ENCODE assay signal across 33 mouse cellular contexts in the genomic region with DNA sequence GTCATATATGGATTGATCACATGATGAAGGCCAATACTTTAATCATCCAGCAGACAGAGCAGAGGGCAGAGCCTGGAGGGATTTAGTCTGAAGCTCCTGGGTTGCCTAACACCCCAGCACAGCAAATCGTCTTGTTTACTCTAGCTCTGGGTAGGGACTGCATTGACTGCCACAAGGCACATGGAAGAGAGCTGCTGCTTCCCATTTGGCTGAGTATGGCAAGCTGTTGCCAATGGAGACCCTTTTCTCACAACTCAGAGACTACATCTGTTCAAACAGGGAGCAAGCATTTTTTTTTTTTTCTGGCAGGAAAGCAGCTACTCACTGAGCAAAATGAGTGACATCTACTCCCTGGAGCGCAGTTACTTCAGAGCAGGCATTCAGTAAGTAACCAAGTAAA.
DNase-seq lines count a peak whose midpoint lies in the region; ATAC-seq and TF ChIP-seq lines count a peak whose summit lies in the region.
"Had no signal": no experiment of that assay in that cellular context is flagged by ENCODE, and none has a peak within 500 bp of the region (broad histone marks: within the 10 kb centered on the region; RNA-seq: fewer than 3 reads in every experiment).

No protein-coding gene starts in this region.

- H3K27me3 ChIP-seq in forebrain, embryonic 15.5 days, result no peaks in the 10 kb centered on the region
- H3K27me3 ChIP-seq in forebrain, embryonic 12.5 days, result no peaks in the 10 kb centered on the region
- H3K27me3 ChIP-seq in liver, embryonic 11.5 days (replicated peaks; ENCODE audit: control insufficient read depth, insufficient read depth, low read length), result no peaks in the 10 kb centered on the region
- H3K27me3 ChIP-seq: embryonic facial prominence, embryonic 15.5 days; heart, embryonic 13.5 days; hindbrain, embryonic 15.5 days; limb, embryonic 15.5 days; Patski had no signal

- no peak overlapping the region for H3K27ac ChIP-seq in forebrain, embryonic 15.5 days (replicated peaks)
- H3K27ac ChIP-seq in forebrain, embryonic 12.5 days, result no peak overlapping the region
- no peak overlapping the region for H3K27ac ChIP-seq in liver, embryonic 11.5 days (ENCODE audit: low read depth, low read length)
- H3K27ac ChIP-seq: embryonic facial prominence, embryonic 10.5 days; embryonic facial prominence, embryonic 15.5 days; gastrocnemius, adult 2 months; heart, adult 2 months; heart, embryonic 13.5 days; hindbrain, embryonic 15.5 days; kidney, postnatal 0 days; limb, embryonic 10.5 days; limb, embryonic 15.5 days; liver, embryonic 14.5 days; macrophage; stomach, postnatal 0 days had no signal

- peak; percentile 75 for DNase-seq in brain, embryonic 14.5 days (ENCODE audit: low read depth)
- DNase-seq in layer of hippocampus, adult 18-20 months (ENCODE audit: low spot score in 2 of 2), result peak; percentile 9 to 48
- peak; percentile 16 to 17 for DNase-seq in layer of hippocampus, postnatal 10 days (ENCODE audit: low spot score in 2 of 2)
- no peak for DNase-seq in left cerebral cortex, postnatal 36 days (ENCODE audit: low spot score in 2 of 2)
- DNase-seq in embryo, embryonic 9.5 days (ENCODE audit: extremely low spot score), result no peak
- DNase-seq in liver, embryonic 11.5 days (ENCODE audit: low spot score), result no peak
- DNase-seq: adrenal gland, postnatal 14 days; cerebellum, adult 2 months; cerebellum, postnatal 14 days; gastrocnemius, adult 2 months; heart, adult 2 months; heart, postnatal 10 days; kidney, adult 2 months; lung, adult 2 months; lung, postnatal 10 days; right cerebral cortex, postnatal 25 days; spleen, adult 18-20 months; thymus, adult 18-20 months; thymus, postnatal 25 days had no signal

- no peaks in the 10 kb centered on the region for H3K9me3 ChIP-seq in forebrain, embryonic 15.5 days
- no peaks in the 10 kb centered on the region for H3K9me3 ChIP-seq in forebrain, embryonic 12.5 days
- no peaks in the 10 kb centered on the region; the same call in 1 of the 2 replicates for H3K9me3 ChIP-seq in liver, embryonic 11.5 days (ENCODE audit: control insufficient read depth, low read length)
- H3K9me3 ChIP-seq: embryonic facial prominence, embryonic 10.5 days; embryonic facial prominence, embryonic 15.5 days; heart, embryonic 13.5 days; hindbrain, embryonic 15.5 days; limb, embryonic 10.5 days; limb, embryonic 15.5 days had no signal

- no peaks in the 10 kb centered on the region for H3K4me1 ChIP-seq in forebrain, embryonic 15.5 days
- H3K4me1 ChIP-seq in forebrain, embryonic 12.5 days, result no peaks in the 10 kb centered on the region
- H3K4me1 ChIP-seq in liver, embryonic 11.5 days (replicated peaks; ENCODE audit: control insufficient read depth, insufficient read depth, low read length), result no peaks in the 10 kb centered on the region
- H3K4me1 ChIP-seq: embryonic facial prominence, embryonic 10.5 days; embryonic facial prominence, embryonic 15.5 days; heart, embryonic 13.5 days; hindbrain, embryonic 15.5 days; limb, embryonic 10.5 days; limb, embryonic 15.5 days had no signal

- no peaks in the 10 kb centered on the region for H3K36me3 ChIP-seq in forebrain, embryonic 15.5 days
- H3K36me3 ChIP-seq in forebrain, embryonic 12.5 days (replicated peaks), result no peaks in the 10 kb centered on the region
- no peaks in the 10 kb centered on the region for H3K36me3 ChIP-seq in liver, embryonic 11.5 days (ENCODE audit: control insufficient read depth, insufficient read depth, low read length)
- H3K36me3 ChIP-seq: embryonic facial prominence, embryonic 10.5 days; embryonic facial prominence, embryonic 15.5 days; heart, embryonic 13.5 days; hindbrain, embryonic 15.5 days; limb, embryonic 10.5 days; limb, embryonic 15.5 days had no signal

- 48% methylated on average over 2 of the region's 2 CpGs for WGBS in forebrain, embryonic 15.5 days
- WGBS in forebrain, embryonic 12.5 days, result 76% methylated on average over 2 of the region's 2 CpGs
- 62% methylated on average over 2 of the region's 2 CpGs for WGBS in liver, embryonic 11.5 days

- intact Hi-C loops in left cerebral cortex, postnatal 36 days (cut with DNase I), result no loop called here

- no peak overlapping the region for H3K4me2 ChIP-seq in forebrain, embryonic 15.5 days (replicated peaks)
- no peak overlapping the region for H3K4me2 ChIP-seq in forebrain, embryonic 12.5 days
- no peak overlapping the region for H3K4me2 ChIP-seq in liver, embryonic 11.5 days
- H3K4me2 ChIP-seq: embryonic facial prominence, embryonic 15.5 days; heart, embryonic 13.5 days; hindbrain, embryonic 15.5 days; limb, embryonic 15.5 days had no signal

- ATAC-seq in forebrain, embryonic 15.5 days (replicated peaks), result peak; percentile 84
- ATAC-seq in forebrain, embryonic 12.5 days (ENCODE audit: low FRiP score), result no peak
- no peak for ATAC-seq in liver, embryonic 11.5 days (replicated peaks; ENCODE audit: low FRiP score)
- ATAC-seq: midbrain, embryonic 16.5 days; Patski had no signal

- no peak overlapping the region for H3K9ac ChIP-seq in forebrain, embryonic 15.5 days (replicated peaks)
- H3K9ac ChIP-seq in forebrain, embryonic 12.5 days, result no peak overlapping the region
- H3K9ac ChIP-seq in liver, embryonic 11.5 days (ENCODE audit: low read depth, low read length), result no peak overlapping the region
- H3K9ac ChIP-seq: embryonic facial prominence, embryonic 15.5 days; heart, embryonic 13.5 days; hindbrain, embryonic 15.5 days; limb, embryonic 15.5 days; liver, embryonic 14.5 days had no signal

- no peak for TF ChIP-seq POLR2A in brain, embryonic 14.5 days (IDR thresholded peaks at IDR 0.05; ENCODE audit: borderline replicate concordance, extremely low read depth, insufficient read depth, insufficient read length, poor library complexity, severe bottlenecking)

- no peak overlapping the region for H3K4me3 ChIP-seq in forebrain, embryonic 15.5 days
- no peak overlapping the region for H3K4me3 ChIP-seq in forebrain, embryonic 12.5 days (replicated peaks)
- H3K4me3 ChIP-seq in liver, embryonic 11.5 days (ENCODE audit: low read depth, low read length), result no peak overlapping the region
- H3K4me3 ChIP-seq: embryonic facial prominence, embryonic 10.5 days; embryonic facial prominence, embryonic 15.5 days; gastrocnemius, adult 2 months; heart, adult 2 months; heart, embryonic 13.5 days; hindbrain, embryonic 15.5 days; limb, embryonic 10.5 days; limb, embryonic 15.5 days had no signal

- TF ChIP-seq CTCF in brain, embryonic 14.5 days (IDR thresholded peaks at IDR 0.05; ENCODE audit: borderline replicate concordance, extremely low read depth, insufficient read depth, insufficient read length), result no peak

Comparison
In these comparisons a context has a peak if more than half of its experiments do, and no peak if none do; other contexts are left out.
1. DNase-seq: peak in brain, embryonic 14.5 days (single experiment), layer of hippocampus, adult 18-20 months (2 of 2) and layer of hippocampus, postnatal 10 days (2 of 2); none in left cerebral cortex, postnatal 36 days (0 of 2), embryo, embryonic 9.5 days (single experiment) and liver, embryonic 11.5 days (single experiment).